Mouse (Mus musculus): Measurements from ENCODE around the gene Rara. TPM values are rescaled to one million over a fixed set of nuclear protein-coding genes. Genes with fewer than 3 reads are reported as not detected.

Gene Rara
- polyA plus RNA-seq, 1 experiment from 2014 or later = 51.1 TPM

DNA sequence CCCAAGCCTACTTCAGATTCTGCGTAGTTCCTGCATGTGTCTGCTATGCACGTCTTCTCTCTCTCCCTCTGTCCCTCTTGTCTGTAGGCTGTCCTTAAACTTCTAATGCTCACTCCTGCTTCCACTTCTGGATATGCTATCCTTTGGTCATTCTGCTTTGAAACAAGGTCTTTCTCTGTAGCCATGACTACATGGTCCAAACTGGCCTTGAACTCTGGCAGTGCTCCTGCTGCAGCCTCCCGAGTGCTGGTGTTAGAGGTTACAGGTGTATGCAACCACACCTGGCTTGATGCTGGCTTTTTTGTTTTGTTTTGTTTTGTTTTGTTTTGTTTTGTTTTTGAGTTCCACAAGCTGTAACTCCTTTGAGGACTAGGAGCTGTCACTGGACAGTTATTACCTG, 6.7 kb downstream of the Rara start:
- Histone ChIP-seq H3K4me2 (replicated peaks) (no peak overlapping the region), H3K4me1 (peaks cover 79% of the 10 kb centered on the region), H3K9me3 (no peaks in the 10 kb centered on the region), H3K4me3 (no peak overlapping the region), H3K27me3 (replicated peaks) (no peaks in the 10 kb centered on the region), H3K27ac (no peak overlapping the region), H3K9ac (no peak overlapping the region), H3K36me3 (no peaks in the 10 kb centered on the region)
- ATAC-seq (ENCODE audit: low FRiP score, low read depth) = no peak
- WGBS = 89% methylated on average over 3 of the region's 3 CpGs

DNA sequence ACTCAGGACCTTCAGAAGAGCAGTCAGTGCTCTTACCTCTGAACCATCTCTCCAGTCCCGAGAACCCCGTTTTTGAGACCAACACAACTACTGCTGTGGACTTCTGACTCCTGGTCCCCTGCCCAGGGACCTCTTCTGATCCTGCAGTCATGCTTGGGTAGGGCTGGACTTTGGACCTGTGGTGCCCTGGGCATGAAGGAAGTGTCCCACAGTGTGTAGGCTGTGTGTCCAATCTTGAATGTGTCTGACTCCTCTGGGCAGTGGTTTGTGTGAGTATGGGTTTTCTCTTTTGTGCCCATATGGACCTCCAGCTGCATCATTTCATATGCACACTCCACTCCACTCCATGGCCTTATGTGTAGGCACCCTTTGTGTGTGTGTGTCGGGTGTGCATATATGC, 7.5 kb downstream of the Rara start:
- H3K4me3 ChIP-seq = no peak overlapping the region
- H3K4me2 ChIP-seq (replicated peaks) = 0 out of 2 replicates have a peak overlapping the region, but pooled peaks have one; percentile 2
- no peak overlapping the region for H3K27ac ChIP-seq
- H3K4me1 ChIP-seq = peaks cover 79% of the 10 kb centered on the region
- H3K9ac ChIP-seq = no peak overlapping the region
- H3K36me3 ChIP-seq = no peaks in the 10 kb centered on the region
- no peaks in the 10 kb centered on the region for H3K9me3 ChIP-seq
- no peak for ATAC-seq (ENCODE audit: low FRiP score, low read depth)
- H3K27me3 ChIP-seq (replicated peaks) = no peaks in the 10 kb centered on the region
- WGBS = 88% methylated on average over 3 of the region's 3 CpGs

DNA sequence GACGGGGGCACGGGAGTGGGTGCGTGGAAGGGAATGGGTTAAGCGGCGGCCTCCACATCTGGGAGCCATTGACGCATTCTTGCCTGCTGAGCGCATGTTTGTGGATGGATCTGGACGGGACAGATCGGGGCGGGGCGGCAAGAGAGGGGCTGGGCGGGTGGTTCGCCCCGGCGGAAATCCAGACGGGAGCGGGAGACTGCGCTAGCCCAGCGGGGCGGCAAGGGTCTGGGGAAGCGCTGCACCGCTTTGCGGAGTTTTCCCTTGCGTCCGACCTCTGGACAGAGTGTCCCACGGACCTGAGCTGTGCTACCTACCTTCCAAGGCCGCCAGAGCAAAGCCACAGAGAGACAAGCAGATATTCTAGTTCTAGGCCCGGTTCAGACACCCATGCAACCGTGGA, 8.6 kb downstream of the Rara start:
- 2% methylated on average over 29 of the region's 29 CpGs for WGBS
- Histone ChIP-seq H3K9me3 (no peaks in the 10 kb centered on the region), H3K36me3 (no peaks in the 10 kb centered on the region), H3K4me2 (replicated peaks) (peak overlapping the region; percentile 93), H3K9ac (peak overlapping the region; percentile 55), H3K4me1 (peaks cover 79% of the 10 kb centered on the region), H3K27me3 (replicated peaks) (no peaks in the 10 kb centered on the region), H3K27ac (no peak overlapping the region), H3K4me3 (peak overlapping the region; percentile 61)
- no peak for ATAC-seq (ENCODE audit: low FRiP score, low read depth)

DNA sequence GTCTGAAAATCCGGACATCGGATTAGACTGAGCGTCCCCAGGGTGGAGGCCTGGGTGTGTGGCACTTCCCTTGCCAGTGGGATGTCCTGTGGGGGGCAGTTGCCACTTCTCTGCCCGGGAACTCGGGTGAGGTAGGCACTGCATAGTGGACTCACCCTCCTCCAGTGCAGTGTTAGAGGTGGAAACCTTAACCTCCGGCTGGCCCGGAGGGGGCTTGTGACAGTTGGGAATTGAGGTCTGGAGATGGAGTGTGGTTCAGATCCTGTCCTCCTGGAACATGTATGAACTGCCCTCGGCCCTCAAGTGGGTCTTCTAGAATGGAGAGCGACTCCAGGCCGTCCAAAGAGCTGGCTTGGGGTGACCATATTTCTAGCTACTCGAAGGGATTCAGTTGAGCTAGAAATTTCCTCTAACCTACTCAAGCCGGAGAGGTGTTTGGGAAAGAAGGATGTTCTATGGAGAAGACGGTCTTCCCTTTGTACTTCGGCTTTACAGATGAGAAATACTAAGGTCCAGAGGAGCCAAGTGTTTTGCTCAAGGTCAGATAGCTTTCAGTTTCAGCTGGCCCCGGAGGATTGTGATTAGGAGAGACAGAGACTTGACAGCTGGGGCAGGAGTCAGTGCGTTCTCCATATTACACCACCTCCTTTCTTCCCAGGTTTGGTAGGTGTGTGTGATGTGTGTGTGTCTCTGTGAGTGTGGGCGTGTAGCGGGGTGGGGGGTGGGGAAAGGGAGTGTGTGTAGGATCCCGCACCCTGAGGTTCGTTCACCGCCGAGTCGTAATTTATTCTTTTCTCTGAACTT, 9.2 kb downstream of the Rara start:
- 3% methylated on average over 22 of the region's 23 CpGs for WGBS
- H3K9ac ChIP-seq = peak overlapping the region; percentile 55
- H3K27me3 ChIP-seq (replicated peaks) = no peaks in the 10 kb centered on the region
- H3K36me3 ChIP-seq = no peaks in the 10 kb centered on the region
- peak; percentile 32 for ATAC-seq (ENCODE audit: low FRiP score, low read depth)
- H3K4me1 ChIP-seq = peaks cover 79% of the 10 kb centered on the region
- H3K4me2 ChIP-seq (replicated peaks) = peak overlapping the region; percentile 93
- peak overlapping the region; percentile 61 for H3K4me3 ChIP-seq
- no peak overlapping the region for H3K27ac ChIP-seq
- H3K9me3 ChIP-seq = no peaks in the 10 kb centered on the region

DNA sequence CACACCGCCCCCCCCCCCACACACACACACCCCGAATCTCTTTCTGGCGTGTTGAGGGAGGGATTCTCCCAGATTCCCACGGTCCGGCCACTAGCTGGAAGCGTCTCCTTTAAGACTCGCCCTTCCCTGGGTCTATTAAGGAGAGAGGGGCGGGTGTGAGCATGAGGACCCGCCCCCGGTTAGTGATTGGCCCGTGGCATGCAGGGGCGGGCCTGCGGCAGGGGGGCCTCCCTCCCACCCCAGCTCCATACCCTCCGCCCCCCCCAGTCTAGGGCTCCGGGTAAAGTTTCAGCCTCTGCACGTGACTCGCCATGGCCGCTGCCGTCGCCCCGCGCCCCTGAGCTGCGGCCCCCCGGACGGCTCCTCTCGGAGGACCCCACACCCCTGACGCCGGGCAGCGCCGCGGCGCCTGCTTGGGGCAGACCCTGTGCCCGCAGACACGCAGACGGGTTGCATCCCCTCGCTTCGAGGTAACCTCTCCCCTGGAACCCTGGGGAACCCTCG, 9.8 kb downstream of the Rara start:
- peak overlapping the region; percentile 61 for H3K4me3 ChIP-seq
- H3K4me1 ChIP-seq = peaks cover 78% of the 10 kb centered on the region
- peak overlapping the region; percentile 78 for H3K9ac ChIP-seq
- H3K4me2 ChIP-seq (replicated peaks) = peak overlapping the region; percentile 93
- no peaks in the 10 kb centered on the region for H3K27me3 ChIP-seq (replicated peaks)
- H3K36me3 ChIP-seq = no peaks in the 10 kb centered on the region
- peak; percentile 83 for ATAC-seq (ENCODE audit: low FRiP score, low read depth)
- no peaks in the 10 kb centered on the region for H3K9me3 ChIP-seq
- no peak overlapping the region; the same call in 1 of the 2 replicates for H3K27ac ChIP-seq
- WGBS = under 1% methylated on average over 38 of the region's 38 CpGs

DNA sequence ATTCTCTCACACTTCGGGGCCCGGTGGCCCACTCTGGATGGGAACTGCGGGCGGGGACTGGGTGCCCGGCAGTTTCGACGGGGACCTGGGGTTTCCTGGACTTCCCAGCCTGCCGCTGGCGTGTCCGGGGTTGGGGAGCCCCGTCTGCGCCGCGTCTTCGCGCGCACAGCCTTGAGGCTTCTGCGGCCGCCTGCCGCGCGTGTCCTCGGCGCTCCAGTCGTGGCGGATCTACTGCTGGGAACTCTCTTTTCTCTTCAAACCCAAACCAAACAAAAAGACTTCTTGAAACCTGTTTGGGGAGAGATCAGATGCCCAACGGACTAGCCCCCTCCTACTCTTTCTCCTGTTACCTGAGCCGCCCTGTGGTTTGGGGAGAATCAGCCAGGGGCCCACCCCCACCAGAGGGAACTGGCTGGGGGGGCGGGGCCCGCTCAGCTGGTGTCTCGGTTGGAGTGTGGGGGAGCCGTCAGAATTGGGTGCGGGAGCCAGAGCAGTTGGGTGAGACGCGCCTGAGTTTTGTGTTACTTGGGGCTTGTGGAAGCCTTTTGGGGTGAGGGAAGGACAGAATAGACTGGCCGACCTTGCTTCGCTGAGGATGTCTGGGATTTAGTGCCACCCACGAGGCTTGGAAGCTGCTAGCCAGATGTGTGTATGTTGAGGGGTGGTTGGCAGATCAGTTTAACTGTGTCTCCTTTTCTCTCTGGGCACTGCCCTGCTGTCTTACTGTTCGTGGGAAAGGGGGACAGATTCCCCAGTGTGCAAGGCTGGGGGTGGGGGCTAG, 10.5 kb downstream of the Rara start:
- H3K4me3 ChIP-seq = peak overlapping the region; percentile 61
- peak overlapping the region; percentile 46; the same call in 1 of the 2 replicates for H3K27ac ChIP-seq
- H3K36me3 ChIP-seq = no peaks in the 10 kb centered on the region
- H3K9me3 ChIP-seq = no peaks in the 10 kb centered on the region
- peak overlapping the region; percentile 78 for H3K9ac ChIP-seq
- WGBS = under 1% methylated on average over 39 of the region's 39 CpGs
- peak overlapping the region; percentile 93 for H3K4me2 ChIP-seq (replicated peaks)
- no peaks in the 10 kb centered on the region for H3K27me3 ChIP-seq (replicated peaks)
- ATAC-seq (ENCODE audit: low FRiP score, low read depth) = no peak
- H3K4me1 ChIP-seq = peaks cover 78% of the 10 kb centered on the region

DNA sequence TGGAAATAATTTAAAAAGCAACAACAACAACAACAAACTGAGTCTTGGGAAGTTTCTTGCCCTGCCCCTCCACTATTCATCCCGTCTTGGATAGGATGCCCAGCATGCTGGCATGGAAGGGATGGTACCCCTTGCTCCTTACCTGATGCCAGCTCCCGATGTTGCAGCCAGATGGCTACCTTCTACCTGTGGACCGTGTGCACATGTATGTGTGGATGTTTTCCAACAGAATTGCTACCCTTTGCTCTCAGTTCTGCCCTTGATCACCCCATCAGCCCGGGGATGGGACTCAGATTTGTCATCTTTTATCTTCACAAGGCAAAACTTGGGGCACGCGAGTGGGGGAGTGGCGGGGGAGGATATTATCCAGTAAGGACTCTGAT, 11.1 kb downstream of the Rara start:
- WGBS = 48% methylated on average over 7 of the region's 7 CpGs
- Histone ChIP-seq H3K4me1 (peaks cover 78% of the 10 kb centered on the region), H3K4me3 (peak overlapping the region; percentile 61), H3K4me2 (replicated peaks) (peak overlapping the region; percentile 93), H3K27me3 (replicated peaks) (no peaks in the 10 kb centered on the region), H3K27ac (no peak overlapping the region), H3K36me3 (no peaks in the 10 kb centered on the region), H3K9ac (peak overlapping the region; percentile 78; the same call in 1 of the 2 replicates), H3K9me3 (no peaks in the 10 kb centered on the region)
- no peak for ATAC-seq (ENCODE audit: low FRiP score, low read depth)

DNA sequence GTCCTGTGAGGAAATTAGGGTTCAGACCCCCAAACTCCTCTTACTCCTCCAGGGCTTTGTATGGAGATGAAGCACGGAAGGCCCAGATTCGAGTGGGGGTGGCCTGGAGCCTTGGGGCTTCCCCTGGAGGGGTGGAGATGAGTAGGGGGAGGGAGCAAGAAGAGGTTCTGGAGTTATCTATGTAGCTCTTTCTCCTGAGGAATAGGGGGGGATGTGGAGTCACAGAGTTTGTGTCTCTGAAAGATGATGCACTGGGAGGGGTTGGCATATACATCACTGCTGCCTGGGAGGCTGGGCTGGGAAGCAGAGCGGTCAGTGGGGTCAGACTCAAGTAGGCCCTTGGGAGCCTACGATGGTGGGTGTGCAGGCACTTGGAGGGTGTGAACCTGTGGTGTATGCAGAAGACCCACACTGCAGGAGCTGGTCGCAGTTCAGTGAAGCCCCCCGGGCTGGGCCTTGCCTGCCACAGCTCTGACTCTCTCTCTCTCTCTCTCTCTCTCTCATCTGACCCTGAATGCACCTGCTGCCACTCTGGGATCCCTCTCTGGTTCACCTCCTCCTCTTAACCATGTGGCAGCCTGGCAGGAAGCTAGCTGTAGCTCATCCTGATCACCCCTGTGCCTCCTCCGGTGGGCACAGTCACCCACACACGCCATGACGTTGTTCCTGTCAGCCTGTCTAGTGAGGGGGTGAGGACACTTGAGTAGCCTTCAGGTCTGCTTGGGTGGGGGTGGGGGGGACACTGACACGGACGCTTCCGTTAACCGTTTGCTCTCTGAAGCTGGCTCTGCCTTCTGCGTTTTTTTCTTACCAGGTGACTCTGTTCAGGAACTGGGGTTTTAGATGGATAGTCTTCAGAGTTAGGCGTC, 11.7 kb downstream of the Rara start:
- no peak for ATAC-seq (ENCODE audit: low FRiP score, low read depth)
- 57% methylated on average over 15 of the region's 15 CpGs for WGBS
- Histone ChIP-seq H3K4me2 (replicated peaks) (peak overlapping the region; percentile 93), H3K9ac (0 out of 2 replicates have a peak overlapping the region, but pooled peaks have one; percentile 17), H3K4me1 (peaks cover 84% of the 10 kb centered on the region), H3K27ac (no peak overlapping the region), H3K36me3 (no peaks in the 10 kb centered on the region), H3K4me3 (peak overlapping the region; percentile 61; the same call in 1 of the 2 replicates), H3K27me3 (replicated peaks) (no peaks in the 10 kb centered on the region), H3K9me3 (no peaks in the 10 kb centered on the region)

DNA sequence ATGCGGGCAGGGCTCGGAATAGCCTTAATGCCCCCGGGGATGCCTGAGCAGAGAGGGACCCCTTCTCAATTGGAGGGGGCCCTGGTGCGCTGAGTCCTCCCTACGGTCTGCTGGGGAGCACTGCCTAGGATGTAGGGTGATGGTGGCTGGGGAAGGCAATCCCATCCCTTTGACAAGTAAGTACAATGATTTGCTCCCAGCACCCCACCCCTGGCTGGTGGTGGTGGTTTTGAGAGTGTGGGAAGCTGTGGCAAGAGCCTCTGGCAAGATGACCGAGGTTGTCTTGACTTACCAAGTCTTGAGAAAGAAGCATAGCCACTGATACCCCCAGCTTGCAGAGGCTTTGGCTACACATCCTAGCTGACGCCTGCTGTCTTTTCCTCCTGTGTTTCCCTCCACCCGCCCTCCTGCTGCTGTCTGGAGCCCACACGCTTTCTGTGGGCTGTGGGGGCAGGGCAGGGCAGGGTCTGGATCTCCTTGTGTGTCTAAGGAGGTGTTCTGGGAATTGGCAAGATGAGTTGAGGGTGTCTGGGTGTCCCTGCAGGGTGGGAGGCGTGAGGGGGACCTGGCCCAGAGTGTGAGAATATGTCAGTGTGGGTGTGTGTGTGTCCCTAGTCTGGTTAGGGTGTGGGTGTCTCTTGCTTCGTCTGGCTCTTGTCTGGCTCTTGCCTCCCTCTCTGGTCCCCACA, 12.5 kb downstream of the Rara start:
- Histone ChIP-seq H3K4me3 (0 out of 2 replicates have a peak overlapping the region, but pooled peaks have one; percentile 5), H3K4me2 (replicated peaks) (peak overlapping the region; percentile 93), H3K9me3 (no peaks in the 10 kb centered on the region), H3K27me3 (replicated peaks) (no peaks in the 10 kb centered on the region), H3K4me1 (peaks cover 92% of the 10 kb centered on the region), H3K27ac (no peak overlapping the region), H3K9ac (peak overlapping the region; percentile 65; the same call in 1 of the 2 replicates), H3K36me3 (no peaks in the 10 kb centered on the region)
- 58% methylated on average over 11 of the region's 11 CpGs for WGBS
- no peak for ATAC-seq (ENCODE audit: low FRiP score, low read depth)

DNA sequence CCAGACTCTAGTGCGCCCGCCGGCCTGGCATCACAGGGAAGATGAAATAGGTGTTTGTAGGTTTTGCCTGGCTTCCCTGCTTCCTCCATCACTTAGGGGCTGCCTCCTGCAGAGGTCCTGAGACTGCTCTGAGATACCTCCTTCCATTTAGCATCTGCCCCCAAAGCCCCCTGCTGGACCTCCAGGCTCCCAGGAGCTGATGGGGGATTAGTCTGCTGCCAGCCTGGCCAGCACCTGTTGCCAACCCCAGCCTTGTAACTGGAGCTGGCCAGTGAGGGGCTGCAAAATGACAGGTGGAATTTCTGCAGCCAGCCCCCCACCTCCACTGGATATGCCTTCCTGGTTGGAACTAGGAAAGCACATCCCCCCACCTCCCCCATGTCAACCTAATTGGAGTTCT, 13.2 kb downstream of the Rara start:
- no peaks in the 10 kb centered on the region for H3K27me3 ChIP-seq (replicated peaks)
- no peaks in the 10 kb centered on the region for H3K9me3 ChIP-seq
- 48% methylated on average over 3 of the region's 3 CpGs for WGBS
- no peaks in the 10 kb centered on the region for H3K36me3 ChIP-seq
- H3K4me2 ChIP-seq (replicated peaks) = peak overlapping the region; percentile 93
- no peak for ATAC-seq (ENCODE audit: low FRiP score, low read depth)
- peak overlapping the region; percentile 65; the same call in 1 of the 2 replicates for H3K9ac ChIP-seq
- H3K27ac ChIP-seq = peak overlapping the region; percentile 44; the same call in 1 of the 2 replicates
- H3K4me1 ChIP-seq = peaks cover 90% of the 10 kb centered on the region
- 0 out of 2 replicates have a peak overlapping the region, but pooled peaks have one; percentile 5 for H3K4me3 ChIP-seq

DNA sequence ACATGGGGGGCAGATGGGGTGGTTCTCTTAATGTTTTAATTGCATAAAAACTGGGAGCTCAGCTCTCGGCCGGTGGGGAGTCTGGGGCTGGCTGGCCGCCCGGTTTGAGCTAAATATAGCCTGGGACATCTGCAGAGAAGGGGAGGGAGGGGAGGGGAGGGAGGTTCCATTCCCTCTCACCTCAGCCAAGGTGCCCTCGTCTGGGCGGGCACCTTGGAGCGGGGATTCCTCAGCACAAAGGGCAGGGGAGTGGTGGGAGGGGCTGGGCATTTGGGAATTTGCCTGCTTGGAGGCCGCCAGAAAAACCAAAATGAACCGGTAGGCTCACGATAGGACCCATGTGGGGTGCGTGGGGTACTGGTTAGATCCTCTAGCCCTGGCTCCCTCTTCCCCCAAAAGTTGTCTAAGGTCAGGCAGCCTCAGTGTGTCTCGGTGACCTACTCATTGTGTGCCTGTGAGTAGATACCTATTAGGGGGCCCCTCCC, 13.8 kb downstream of the Rara start:
- no peaks in the 10 kb centered on the region for H3K36me3 ChIP-seq
- H3K27ac ChIP-seq = peak overlapping the region; percentile 44
- no peak for ATAC-seq (ENCODE audit: low FRiP score, low read depth)
- 3% methylated on average over 12 of the region's 12 CpGs for WGBS
- no peaks in the 10 kb centered on the region for H3K27me3 ChIP-seq (replicated peaks)
- H3K9ac ChIP-seq = peak overlapping the region; percentile 65
- no peaks in the 10 kb centered on the region for H3K9me3 ChIP-seq
- peak overlapping the region; percentile 43 for H3K4me3 ChIP-seq
- H3K4me1 ChIP-seq = peaks cover 84% of the 10 kb centered on the region
- peak overlapping the region; percentile 93 for H3K4me2 ChIP-seq (replicated peaks)
